Mouse (Mus musculus): ENCODE measurements around the gene Nupl2.
A peak's percentile ranks its signal among the peaks of the same experiment; 100 is the strongest.

Gene Nupl2

DNA sequence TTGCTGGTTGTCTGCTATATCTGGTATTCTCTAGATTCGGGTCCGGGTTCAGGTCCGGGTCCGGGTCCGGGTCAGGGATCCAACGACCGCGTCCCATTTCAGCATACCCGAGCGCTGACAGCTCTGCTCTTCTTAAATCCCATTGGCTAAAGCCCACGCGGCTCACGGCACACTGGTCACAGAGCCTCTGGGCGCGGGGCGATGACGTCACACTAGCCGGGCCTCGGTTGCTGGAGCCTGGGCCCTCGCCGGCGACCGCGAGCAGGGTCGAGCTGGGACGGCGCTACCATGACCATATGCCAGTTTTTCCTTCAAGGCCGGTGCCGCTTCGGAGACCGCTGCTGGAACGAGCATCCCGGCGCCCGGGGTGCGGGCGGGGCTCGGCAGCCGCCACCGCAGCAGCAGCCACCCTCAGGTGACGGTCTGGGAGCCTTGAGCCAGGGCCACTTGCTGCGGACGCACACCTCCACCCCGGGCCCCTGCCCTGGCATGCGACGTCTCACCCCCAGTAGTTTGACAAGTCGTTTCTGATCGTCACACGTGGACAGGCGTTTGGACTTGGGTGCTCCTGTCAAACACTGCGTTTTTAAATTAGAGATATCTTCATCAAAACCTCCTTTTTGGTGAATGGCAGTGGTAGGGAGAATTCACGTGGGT is at the start of gene Nupl2:
Gene Nupl2 (plus strand): TSS at position 175 of the 657 bp plus-strand sequence.
- peak; percentile 96 for DNase-seq

GRCm38 (mm10) chr5:24122221-24122620 is 42.5 kb upstream of the Nupl2 start:
- DNase-seq: no peak

DNA sequence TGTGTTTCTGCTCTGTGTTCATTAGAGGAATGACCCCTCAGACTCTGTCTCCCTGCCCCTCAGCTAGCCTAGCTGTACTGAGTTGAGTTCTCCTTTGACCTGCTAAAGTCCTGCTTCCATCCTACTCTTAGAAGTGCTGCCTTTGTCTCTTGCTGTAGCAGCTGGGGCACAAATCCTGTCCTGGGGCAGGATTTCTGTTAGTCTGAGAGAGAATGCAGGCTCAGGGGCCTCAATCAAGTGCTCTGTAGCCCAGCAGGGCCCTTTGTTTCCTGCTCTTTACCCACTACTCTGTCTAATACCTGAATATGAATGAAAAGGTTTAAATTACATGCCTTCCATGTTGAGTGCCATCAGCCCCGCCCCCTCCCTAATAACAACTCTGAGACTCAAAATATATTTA is 40.6 kb upstream of the Nupl2 start:
- DNase-seq: no peak

DNA sequence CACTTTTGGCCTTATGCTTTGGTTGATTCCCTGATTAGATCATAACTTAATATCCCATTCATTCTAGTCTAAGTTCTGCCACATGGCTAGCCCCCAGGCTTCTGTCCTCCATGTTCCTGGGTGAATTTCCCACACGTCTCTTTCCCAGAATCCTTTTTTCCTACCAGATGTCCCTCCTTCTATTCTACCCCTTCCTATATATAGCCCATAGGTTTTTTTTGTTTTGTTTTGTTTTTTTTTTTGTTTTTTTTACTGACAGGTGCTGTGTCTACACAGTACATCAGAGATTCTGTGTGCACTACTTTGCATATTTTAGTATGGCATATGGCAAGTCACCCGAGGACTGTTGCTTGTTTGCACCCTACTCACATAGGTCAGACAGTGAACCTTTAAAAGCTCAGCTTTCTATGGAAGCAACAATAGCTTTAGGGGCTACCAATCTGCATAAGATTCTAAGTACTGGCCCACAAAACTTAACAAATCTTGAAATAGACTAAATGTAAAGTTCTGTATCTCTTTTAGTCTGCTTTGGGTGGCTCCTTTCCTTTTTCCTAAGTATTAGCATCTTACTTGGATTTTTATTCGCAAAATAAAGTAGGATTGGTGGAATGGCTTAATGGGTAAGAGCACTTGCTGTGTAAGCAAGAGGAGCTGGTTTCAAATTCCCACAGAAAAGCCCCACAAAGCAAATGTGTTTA is 40.0 kb upstream of the Nupl2 start:
- no peak for DNase-seq

DNA sequence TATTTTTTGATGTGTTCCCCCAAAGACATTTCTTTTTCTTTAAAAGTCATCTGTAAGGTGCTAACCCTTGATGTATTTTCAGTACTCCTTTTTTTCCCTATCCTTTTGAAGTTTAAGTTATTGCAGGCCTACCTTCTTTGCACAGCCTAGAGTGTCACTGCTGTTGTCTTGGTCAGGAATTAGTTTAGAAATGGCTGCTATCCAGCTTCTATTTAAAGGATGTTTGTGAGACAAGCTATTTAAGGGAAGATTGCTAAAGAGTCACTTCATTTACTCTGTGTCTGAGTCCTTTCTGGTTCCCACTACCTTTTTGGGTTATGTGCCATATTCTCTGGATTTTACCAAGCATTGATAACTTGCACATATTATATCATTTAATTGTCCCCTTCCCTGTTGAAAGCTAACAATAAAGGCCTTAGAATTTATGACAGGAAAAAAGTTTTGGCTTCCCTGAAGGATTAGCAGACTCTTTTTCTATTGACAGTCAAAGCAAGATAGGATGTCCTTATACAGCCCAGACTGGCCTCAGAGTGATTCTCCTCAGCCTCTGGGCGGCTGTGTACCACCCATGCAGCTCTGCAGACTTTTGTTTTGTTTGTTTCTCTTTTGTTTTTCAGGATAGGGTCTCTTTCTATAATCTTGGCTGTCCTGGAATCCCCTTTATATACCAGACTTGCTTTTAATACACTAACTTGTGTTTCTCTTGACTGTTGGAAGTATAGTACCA is 38.7 kb upstream of the Nupl2 start:
- DNase-seq: no peak

- DNase-seq: no peak
Observed at GRCm38 (mm10) chr5:24126967-24127366, 37.8 kb upstream of the Nupl2 start.

DNA sequence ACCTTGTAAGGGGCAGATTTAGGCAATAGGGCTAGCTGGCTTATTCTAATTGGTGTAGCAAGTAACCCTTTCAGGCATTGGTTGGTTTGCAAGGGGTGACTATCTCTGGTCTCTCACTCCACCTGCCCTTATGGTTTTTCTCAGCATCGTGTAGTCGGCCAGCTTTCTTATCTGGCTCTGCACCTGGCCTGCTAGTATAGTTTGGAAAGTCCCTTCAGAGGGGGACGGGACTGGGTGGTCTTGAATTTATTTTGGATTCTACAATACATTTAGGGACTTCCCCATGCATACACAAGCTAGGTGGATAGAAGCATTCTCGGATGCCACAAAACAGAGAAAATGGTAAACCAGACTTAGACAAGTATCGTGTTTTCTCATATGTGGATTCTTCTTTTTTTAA is 17.8 kb upstream of the Nupl2 start:
- DNase-seq: no peak

DNA sequence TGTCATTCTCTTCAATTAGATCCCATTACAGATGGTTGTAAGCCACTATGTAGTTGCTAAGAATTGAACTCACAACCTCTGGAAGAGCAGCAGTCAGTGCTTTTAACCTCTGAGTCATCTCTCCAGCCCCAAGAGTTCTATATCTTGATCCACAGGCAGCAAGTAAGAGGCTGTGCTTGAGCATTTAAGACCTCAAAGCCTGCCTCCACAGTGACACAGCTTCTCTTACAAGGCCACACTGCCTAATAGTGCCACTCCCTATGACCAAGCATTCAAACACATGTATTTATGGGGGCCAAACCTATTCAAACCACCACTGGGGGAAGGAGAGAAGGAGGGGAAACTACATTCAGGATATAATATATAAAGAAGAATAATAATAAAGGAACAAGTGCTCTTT is 12.6 kb upstream of the Nupl2 start:
- no peak for DNase-seq

DNA sequence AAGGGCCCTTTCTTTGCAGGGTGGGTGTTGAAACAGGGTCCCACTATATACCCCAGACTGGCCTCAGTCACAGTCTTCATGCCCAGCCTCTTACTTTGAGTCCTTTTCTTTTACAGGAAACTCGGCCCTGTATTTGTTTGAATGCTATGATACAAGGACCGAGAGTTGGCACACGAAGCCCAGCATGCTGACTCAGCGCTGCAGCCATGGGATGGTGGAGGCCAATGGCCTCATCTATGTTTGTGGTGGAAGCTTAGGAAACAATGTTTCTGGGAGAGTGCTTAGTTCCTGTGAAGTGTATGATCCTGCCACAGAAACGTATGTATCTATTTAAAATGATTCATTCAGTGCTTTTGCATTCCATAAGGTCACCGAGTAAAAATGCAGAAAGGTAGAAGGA is 8.0 kb upstream of the Nupl2 start:
- no peak for DNase-seq

DNA sequence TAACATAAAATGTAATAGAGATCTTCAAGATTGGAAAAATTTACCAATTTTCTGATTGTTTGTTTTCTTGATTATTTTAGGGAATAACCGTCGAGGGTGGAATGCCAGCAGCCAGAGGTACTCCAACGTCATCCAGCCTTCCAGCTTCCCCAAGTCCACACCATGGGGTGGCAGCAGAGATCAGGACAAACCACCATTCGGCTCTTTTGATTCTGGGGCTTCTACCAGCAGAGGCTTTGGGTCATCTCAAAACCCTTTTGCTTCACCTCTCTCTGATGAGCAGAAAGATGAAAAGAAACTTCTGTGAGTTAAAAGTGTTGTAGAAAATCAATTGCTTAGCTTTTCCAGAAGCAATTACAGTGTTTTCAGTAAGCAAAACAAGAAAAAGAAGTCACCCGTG is 2.5 kb downstream of the Nupl2 start:
- no peak for DNase-seq

- DNase-seq: no peak
Observed at GRCm38 (mm10) chr5:24169881-24170280, 5.1 kb downstream of the Nupl2 start.

GRCm38 (mm10) chr5:24172092-24172491 is 7.3 kb downstream of the Nupl2 start:
- DNase-seq: no peak

- no peak for DNase-seq
Observed at GRCm38 (mm10) chr5:24181514-24182295, 16.9 kb downstream of the Nupl2 start.

DNA sequence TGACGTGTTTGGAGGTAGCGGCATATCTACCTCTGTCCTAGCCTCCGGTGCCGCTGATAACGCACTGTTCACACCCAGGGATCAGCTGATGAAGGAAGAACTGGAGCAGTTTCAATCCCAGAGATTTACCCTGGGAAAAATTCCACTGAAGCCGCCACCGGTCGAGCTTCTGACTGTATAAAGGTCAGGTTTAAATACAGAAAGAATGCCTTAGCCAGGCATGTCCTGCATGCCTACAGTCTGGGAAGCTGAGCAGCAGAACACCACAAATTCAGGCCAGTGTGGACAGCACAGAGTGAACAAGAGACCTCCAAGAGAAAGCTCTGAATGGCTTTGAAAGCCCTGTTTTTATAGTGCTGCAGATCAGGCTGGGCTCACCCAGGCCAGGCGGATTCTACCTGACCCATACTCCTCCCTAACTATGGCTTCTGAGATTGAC is 17.6 kb downstream of the Nupl2 start:
- no peak for DNase-seq

GRCm38 (mm10) chr5:24183096-24183495 is 18.3 kb downstream of the Nupl2 start:
- no peak for DNase-seq

GRCm38 (mm10) chr5:24184011-24184410 is 19.2 kb downstream of the Nupl2 start:
- no peak for DNase-seq

- DNase-seq: no peak
Observed at GRCm38 (mm10) chr5:24188476-24188875, 23.7 kb downstream of the Nupl2 start.

- DNase-seq: no peak
Observed at GRCm38 (mm10) chr5:24191821-24192220, 27.1 kb downstream of the Nupl2 start.

DNA sequence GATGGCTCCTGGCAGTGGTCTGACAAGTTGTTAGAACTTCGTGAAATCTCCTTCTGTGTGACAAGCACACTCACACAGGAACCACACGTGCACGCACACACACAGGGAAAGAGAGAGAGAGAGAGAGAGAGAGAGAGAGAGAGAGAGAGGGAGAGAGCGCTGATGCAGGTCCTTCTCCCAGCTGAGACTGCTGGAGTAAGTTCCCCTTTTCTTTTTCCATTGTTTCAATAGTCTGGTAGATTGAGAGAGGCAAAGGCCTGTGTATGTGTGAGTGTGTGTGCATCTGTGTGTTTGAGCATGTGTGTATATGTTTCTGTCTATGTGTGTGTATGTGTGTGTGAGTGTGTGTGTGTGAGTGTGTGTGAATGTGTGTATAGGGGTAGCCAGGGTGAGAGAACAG is 36.2 kb downstream of the Nupl2 start:
- no peak for DNase-seq

GRCm38 (mm10) chr5:24202492-24202891 is 37.7 kb downstream of the Nupl2 start:
- peak; percentile 10 for DNase-seq

DNA sequence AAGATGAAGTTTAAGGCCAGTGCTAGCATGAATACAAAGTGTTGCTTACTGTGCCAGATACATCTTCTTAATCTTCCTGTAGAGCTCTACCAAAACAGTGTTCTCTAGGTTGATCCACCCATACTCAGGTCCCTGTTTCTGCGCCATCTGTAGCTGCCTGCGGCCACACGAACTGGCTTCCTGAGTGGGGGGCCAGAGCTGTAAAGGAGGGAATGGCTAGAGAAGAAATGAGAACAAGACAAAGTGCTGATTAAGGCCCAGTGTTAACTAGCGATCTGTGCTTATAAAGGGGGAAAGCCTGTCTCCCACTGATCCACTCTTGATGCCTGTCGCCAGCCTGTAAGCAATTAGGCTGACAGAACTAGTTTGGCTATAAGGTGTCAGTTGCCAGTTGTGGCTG is 38.5 kb downstream of the Nupl2 start:
- DNase-seq: no peak

- DNase-seq: no peak
Observed at GRCm38 (mm10) chr5:24207965-24208364, 43.2 kb downstream of the Nupl2 start.

DNA sequence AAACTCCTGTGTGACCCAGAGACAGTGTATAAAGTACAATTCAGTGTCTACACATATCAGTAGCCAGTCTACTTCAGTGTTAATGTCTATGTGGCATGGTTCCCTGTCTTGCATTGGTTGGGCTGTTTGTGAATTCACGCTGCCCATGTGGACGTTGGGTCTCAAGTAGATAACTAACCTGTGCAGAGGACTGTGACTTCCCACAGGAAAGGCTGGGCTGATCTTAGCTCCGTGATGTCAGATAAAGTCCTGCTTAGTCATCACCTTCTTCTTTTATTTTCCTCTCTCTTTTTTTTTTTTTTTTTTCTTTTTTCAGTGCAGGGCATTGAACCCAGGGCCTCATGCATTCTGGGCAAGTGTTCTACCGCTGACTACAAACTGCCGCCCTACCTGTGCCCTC is 43.7 kb downstream of the Nupl2 start:
- no peak for DNase-seq

Data from right cerebral cortex, adult 18-20 months (tissue).